Mouse (Mus musculus) mesoderm, embryonic 11.5 days (tissue): ENCODE results near the gene Nup133.

Source experiments
- DNase-seq: peaks from one replicate; pipeline ENCODE4 v3.0.0-alpha.2; 2012; ENCODE audit warnings: low read depth, low spot score

Gene Nup133

DNA sequence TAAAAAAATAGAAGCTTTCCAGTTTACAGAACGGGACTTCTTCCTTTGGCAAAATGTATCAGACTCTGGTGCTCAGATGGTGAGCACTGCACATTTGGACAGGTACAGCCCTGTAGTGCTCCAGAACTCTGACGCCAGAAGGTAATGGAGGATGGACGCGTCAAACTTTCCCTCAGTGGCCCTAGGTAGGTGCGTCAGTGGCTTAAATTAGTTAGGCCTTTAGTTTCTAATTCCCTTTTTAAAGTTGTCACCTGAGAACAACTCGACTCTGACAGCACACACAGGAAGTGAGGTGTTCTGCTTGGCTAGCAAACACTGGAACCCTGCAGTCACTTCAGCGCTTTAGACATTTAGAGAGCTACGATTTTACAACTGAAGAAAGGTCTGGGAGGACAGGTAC is 4.6 kb upstream of the Nup133 start:
- no peak for DNase-seq

DNA sequence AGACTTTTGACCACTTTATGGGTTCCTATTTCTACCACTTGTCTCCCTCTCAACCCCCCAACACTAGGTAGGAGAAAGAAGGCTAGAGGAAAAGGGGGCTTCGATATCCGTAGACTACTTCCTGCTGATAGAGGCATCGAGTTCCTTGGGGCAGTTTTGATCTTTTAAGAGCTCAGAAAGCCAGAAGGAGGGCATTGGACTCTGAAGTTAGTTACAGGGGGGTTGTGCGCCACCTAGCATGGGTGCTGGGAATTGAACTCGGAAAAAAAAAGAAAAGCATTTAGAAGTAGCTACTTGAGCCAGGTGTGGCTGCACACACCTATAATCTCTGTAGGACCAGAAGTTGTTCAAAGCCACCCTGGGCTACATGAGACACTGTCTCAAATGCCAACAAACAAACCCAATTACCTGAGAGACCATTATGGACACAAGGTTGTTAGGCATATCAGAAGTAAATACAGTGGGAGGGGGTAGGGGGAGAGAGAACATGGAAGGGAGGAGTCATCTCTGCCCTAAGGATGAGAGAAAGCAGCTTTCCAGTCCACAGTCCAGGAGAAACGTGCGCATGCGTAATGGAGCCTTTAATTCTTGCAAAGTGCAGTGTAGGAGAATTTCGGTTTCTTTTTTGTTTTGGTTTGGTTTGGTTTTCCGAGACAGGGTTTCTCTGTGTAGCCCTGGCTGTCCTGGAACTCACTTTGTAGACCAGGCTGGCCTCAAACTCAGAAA is 1.2 kb upstream of the Nup133 start:
- peak; percentile 67 for DNase-seq

DNA sequence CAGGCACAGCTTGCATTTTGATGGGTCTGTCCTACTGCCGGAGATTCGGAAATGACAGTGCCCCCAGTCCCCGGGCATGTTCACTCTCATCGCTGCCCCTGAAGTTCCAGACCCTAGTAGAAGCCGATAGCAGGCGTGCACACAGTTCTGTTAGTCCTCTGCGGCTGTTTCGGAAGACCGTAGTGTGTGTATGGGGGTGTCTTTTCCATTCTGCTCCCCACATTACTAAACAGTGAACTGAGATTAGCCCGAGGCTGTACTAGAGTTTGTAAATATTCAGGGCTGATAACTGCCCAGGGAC is 571 bp upstream of the Nup133 start:
- DNase-seq, result no peak

DNA sequence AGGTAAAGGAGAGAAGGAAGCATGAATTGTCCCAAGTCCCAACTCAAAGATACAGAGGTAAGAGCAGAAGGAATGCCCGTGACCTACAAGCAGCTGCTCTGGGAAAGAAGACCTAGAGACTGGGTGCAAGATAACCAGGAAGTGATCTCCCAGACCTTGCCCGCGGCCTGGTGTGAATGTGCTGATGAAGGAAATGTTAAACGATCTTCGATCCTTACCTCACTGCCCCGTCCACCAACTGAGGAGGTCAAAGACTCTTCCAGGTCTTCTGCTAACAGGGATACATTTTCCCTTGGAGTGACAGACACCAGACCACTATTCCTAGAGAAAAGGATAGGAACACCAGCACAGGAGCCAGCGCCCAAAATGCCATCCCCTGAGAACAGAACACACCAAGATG is 20.0 kb downstream of the Nup133 start:
- no peak for DNase-seq

DNA sequence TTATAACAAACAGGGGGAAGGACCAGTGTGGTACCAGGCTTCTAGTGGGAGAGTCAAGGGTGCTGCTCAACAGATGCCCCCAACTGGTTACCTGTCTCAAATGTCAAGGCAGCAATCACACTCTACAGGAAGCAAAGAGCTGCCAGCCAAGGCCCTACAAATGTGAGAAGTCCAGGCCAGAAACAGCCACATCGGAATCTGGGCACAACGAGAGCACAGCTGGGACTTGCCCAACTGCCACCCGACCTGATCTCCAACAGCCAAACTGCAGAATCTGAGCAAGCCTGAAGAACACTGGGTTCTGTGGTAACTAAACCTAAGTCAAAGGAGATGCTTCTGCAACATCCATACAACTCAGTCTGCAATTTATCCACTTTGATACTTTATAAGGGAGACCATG is 23.4 kb downstream of the Nup133 start:
- DNase-seq, result no peak

- peak; percentile 88 for DNase-seq
Measured at GRCm38 (mm10) chr8:123924719-123925118, 24.3 kb downstream of the Nup133 start.

DNA sequence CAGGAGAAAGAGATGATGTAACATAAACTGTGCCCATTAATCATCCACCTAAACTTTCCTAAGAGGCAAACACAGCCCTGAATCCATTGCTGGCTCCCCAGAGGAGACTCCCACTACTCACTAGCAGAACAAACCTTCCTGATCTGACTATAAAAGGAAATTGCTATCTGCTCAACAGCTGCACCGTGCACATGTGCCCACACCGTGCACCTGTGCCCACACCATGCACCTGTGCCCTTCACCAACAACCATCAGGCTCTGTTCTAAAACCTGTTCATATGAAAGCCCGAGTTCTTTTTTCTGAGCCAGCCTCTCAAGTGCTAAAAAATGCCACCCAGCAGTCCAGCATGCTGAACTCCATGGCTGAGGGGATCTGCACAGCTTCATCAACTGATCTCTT is 34.4 kb downstream of the Nup133 start:
- DNase-seq, result no peak

GRCm38 (mm10) chr8:123912265-123912664 is 36.8 kb downstream of the Nup133 start:
- DNase-seq, result no peak

GRCm38 (mm10) chr8:123907604-123908003 is 41.5 kb downstream of the Nup133 start:
- DNase-seq, result no peak

GRCm38 (mm10) chr8:123902653-123903052 is 46.4 kb downstream of the Nup133 start:
- DNase-seq, result no peak

DNA sequence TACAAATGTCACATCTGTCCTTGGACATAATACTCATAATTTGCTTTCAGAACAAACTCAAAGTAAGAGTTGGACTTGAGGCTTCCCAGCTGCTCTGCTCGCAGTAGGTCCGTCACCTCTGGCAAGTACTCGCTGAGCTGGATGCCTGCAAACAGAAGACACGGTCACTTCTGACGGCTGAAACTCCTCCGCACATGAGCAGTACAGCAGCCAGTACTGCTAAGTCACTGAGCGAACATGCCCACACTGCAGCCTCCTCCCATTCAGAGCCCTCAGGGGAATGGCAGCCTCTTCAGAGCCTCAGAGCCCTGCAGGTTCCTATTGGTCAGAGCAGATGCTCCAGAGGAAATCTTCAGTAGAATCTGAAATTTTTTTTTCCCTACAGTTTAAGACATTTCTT is 49.7 kb downstream of the Nup133 start:
- no peak for DNase-seq

DNA sequence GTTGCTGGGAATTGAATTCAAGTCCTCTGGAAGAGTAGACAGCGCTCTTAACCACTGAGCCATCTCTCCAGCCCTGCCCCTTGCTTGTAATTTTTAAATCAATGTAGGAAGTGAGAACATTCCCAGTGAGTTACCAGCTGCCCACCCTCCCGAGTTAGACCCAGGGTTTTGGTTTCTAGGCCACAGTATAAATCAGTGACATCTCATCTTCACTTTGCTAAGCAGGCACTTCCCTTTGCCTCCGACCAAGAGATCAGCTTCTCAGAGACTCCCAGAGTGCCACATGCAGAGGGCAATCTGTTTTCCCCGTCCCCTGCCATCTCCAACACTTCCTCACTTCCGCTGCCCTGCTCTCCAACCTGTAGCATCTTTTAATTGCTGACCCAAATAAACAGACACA is 50.5 kb downstream of the Nup133 start:
- DNase-seq, result no peak

DNA sequence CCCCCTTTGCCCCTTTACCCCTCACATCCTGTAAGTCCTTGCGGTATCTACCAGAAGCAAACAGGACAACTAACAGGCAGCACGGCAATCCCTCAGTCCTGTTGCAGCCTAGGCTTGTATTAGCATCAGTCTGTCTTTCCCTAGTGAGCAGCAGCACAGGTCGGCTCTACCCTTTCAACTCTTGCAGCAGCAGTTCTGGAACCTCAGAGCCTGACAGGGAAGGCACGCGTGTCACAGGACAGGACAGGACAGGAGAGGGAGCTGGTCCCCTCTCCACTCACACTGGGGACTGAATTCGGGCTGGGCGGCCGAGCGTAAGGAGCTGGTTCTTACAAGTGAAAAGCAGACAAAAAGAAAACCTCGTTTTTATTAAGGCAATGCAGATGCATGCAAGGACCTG is 52.3 kb downstream of the Nup133 start:
- no peak for DNase-seq

DNA sequence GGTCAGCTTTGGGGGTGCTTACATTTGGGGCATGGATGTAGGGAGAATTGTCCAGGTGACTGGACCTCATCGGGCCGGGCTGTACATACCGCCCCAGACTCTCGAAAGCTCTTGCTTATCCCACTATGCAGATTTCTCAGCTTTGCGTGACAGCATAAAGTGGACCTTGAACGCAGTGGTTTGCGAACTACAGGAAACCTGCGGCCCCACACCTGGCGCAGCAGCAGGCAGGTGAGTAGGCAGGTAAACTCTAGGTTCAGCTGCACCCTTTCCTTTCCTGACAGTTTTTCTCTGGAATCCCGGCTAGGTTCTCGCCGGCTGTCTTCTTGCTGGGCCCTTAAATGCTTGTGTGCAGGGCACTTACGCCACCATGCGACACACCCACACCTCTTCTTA is 52.7 kb downstream of the Nup133 start:
- no peak for DNase-seq

DNA sequence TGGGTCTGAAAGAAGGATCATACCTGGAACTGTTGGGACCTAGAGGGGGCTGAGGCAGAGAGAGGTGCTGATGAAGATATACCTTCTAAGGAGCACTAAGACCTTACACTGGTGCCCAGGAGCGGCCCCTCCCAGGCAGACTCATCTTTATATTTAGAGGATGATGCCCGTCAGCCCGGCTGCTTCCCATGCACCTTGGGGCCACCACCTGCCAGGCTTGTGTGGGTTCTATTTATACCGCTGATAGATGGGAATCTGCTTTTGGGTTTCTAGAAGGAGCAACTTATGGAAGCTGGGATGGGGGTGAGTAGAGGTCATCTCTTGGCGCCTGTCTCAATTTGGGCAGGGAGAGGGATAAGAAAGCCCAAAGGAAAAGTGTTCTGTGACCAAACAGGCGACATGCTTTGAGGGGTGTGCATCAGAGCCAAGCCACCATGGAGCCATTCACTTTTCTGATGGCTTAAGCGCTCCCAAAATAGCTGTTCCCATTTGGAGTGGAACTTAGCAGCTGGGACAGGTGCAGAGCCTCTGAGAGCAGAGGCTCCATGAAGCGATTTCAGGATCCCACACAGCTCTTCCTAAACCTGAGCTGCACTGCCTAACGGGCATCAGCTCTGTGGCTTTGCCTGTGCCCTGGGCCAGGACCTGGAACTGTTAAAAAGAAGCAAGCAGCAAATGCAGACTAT is 53.2 kb downstream of the Nup133 start:
- DNase-seq, result no peak

DNA sequence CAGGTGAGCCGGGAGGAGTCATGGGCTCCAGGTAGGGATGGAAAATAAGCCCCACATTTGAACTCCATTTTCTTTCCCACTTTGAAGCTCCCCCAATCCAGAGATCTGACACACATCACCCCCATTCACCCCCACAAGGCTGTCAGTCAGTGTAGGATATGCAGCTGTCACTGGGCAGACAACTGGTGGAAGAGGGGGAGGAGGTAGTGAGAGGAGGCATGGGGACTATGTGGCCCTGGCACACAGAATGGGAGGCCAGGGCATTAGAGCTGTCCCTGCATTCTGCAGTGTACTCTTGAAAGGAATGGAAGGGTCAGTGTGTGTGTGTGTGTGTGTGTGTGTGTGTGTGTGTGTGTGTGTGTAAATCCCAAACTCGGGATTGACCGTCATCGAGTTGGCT is 53.8 kb downstream of the Nup133 start:
- no peak for DNase-seq

GRCm38 (mm10) chr8:123894502-123895097 is 54.5 kb downstream of the Nup133 start, which contains the start of gene Acta1:
Acta1 (minus strand) TSS chr8:123894751.
- DNase-seq, result no peak

DNA sequence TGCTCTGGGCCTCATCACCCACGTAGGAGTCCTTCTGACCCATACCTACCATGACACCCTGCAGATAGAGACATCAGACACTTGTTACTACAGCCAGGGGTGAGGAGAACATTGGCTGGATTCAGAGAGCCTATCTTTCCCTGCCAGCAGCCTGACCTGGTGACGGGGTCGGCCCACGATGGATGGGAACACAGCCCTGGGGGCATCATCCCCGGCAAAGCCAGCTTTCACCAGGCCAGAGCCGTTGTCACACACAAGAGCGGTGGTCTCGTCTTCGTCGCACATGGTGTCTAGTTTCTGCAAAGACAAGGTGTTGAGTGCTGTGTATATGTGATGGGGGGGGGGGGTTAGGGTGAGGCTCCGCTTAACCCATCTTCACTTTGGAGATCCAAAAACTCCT is 55.7 kb downstream of the Nup133 start:
- DNase-seq, result no peak

DNA sequence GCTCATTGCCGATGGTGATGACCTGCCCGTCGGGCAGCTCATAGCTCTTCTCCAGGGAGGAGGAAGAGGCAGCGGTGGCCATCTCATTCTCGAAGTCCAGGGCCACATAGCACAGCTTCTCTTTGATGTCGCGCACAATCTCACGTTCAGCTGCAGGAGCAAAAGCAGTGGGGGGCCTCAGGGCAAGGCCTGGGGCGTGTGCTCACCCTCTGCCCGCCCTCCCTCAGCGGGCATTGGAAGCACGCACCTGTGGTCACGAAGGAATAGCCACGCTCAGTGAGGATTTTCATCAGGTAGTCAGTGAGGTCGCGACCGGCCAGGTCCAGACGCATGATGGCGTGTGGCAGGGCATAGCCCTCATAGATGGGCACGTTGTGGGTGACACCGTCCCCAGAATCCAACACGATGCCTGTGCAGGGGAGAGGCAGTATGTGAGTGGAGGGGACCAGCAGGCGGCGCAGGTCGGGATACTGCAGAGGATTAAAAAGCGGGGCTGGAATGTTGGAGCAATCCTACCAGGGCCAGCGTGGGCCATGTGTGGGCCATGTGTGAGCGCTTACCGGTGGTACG is 56.4 kb downstream of the Nup133 start:
- peak; percentile 39 for DNase-seq

DNA sequence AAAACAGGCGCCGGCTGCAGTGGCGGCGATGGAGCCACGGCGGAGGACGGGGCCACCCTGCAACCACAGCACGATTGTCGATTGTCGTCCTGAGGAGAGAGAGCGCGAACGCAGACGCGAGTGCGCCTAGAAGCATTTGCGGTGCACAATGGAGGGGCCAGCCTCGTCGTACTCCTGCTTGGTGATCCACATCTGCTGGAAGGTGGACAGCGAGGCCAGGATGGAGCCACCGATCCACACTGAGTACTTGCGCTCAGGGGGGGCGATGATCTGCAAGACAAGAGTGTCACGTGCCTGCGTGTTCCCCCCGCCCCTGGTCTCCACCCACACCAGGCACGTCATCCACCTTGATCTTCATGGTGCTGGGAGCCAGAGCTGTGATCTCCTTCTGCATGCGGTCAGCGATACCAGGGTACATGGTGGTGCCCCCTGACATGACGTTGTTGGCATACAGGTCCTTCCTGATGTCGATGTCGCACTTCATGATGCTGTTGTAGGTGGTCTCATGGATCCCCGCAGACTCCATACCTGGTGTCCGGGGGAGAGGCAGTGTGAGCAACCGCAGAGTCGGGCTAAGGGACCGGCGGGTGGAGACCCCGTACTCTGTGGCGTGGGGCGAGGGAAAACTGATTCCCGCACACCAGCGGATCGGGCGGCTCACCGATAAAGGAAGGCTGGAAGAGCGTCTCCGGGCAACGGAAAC is 57.0 kb downstream of the Nup133 start:
- DNase-seq, result no peak

- DNase-seq, result peak; percentile 73
Measured at GRCm38 (mm10) chr8:123891271-123891670, 57.8 kb downstream of the Nup133 start.

DNA sequence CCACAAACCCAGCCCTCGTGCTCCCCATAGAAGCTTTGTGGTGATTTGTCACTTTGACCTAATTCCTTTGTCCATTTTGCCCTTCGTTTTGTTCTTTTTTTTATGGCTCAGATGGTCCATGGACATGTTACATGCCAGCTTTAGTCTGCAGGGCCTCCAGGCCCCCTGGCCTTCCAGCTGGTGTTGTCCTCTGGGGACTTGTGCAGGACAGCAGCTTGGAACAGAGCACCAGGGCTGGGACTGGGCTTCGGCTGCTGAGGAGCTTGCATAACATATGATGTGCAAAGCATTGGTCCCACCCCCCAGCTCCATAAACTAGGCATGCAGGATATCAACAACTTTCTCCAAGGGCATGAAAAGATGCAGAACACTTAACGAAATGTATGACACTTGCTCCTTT is 59.3 kb downstream of the Nup133 start:
- DNase-seq, result no peak
